Mouse (Mus musculus): Measurements from ENCODE around the gene Tns3. TPM values are rescaled to one million over a fixed set of nuclear protein-coding genes. Genes with fewer than 3 reads are reported as not detected.

The Tns3 gene
- total and polyA plus RNA-seq, 3 experiments: not detected

GRCm38 (mm10) chr11:8701845-8702531 lies 37.7 kb upstream of the Tns3 start:
- Histone ChIP-seq H3K27me3 (ENCODE audit: control insufficient read depth in 1 of 2, insufficient read depth in 2 of 2, low read length in 2 of 2) (no peaks in the 10 kb centered on the region), H3K4me3 (ENCODE audit: control insufficient read depth in 1 of 2, insufficient read depth in 1 of 2, low read depth in 2 of 2, low read length in 2 of 2) (no peak overlapping the region), H3K36me3 (ENCODE audit: control insufficient read depth in 1 of 2, insufficient read depth in 2 of 2, low read length in 2 of 2) (no peaks in the 10 kb centered on the region), H3K79me2 (ENCODE audit: control insufficient read depth, insufficient read depth, low read length, poor library complexity) (no peaks in the 10 kb centered on the region), H3K27ac (ENCODE audit: control insufficient read depth, low read depth, low read length) (no peak overlapping the region), H3K9ac (ENCODE audit: control insufficient read depth, low read depth, low read length, poor library complexity, severe bottlenecking) (no peak overlapping the region), H3K9me3 (replicated peaks; ENCODE audit: insufficient read depth, low read length) (no peaks in the 10 kb centered on the region), H3K4me1 (ENCODE audit: control insufficient read depth in 1 of 2, insufficient read depth in 2 of 2, low read length in 2 of 2) (no peaks in the 10 kb centered on the region)
- TF ChIP-seq ELF1 (IDR thresholded peaks at IDR 0.05; ENCODE audit: low read depth, low read length) (no peak), EP300 (IDR thresholded peaks at IDR 0.05; ENCODE audit: low read depth in 1 of 2, low read length in 2 of 2) (no peak), TBP (IDR thresholded peaks at IDR 0.05; ENCODE audit: low read depth, low read length) (no peak), MAX (IDR thresholded peaks at IDR 0.05; ENCODE audit: low read length) (no peak), RAD21 (IDR thresholded peaks at IDR 0.05; ENCODE audit: low read depth, low read length) (no peak), MYB (IDR thresholded peaks at IDR 0.05; ENCODE audit: low read depth, low read length) (no peak), USF2 (IDR thresholded peaks at IDR 0.05; ENCODE audit: borderline replicate concordance in 1 of 2, insufficient read depth in 1 of 2, low read depth in 1 of 2, low read length in 2 of 2) (no peak), GABPA (IDR thresholded peaks at IDR 0.05; ENCODE audit: low read depth, low read length) (no peak), MEF2A (IDR thresholded peaks at IDR 0.05; ENCODE audit: extremely low read depth, insufficient replicate concordance, low read depth, low read length, poor library complexity, severe bottlenecking) (no peak), BHLHE40 (IDR thresholded peaks at IDR 0.05; ENCODE audit: borderline replicate concordance, low read depth, low read length) (no peak), MAFK (IDR thresholded peaks at IDR 0.05; ENCODE audit: borderline replicate concordance, low read depth, low read length) (no peak), SIN3A (IDR thresholded peaks at IDR 0.05; ENCODE audit: low read length) (no peak)
- no peak for DNase-seq (ENCODE audit: low read depth, low spot score)

GRCm38 (mm10) chr11:8701400-8701799 lies 37.1 kb upstream of the Tns3 start:
- Histone ChIP-seq H3K4me1 (ENCODE audit: control insufficient read depth in 1 of 2, insufficient read depth in 2 of 2, low read length in 2 of 2) (no peaks in the 10 kb centered on the region), H3K9me3 (replicated peaks; ENCODE audit: insufficient read depth, low read length) (no peaks in the 10 kb centered on the region), H3K27ac (ENCODE audit: control insufficient read depth, low read depth, low read length) (no peak overlapping the region), H3K79me2 (ENCODE audit: control insufficient read depth, insufficient read depth, low read length, poor library complexity) (no peaks in the 10 kb centered on the region), H3K9ac (ENCODE audit: control insufficient read depth, low read depth, low read length, poor library complexity, severe bottlenecking) (no peak overlapping the region), H3K27me3 (ENCODE audit: control insufficient read depth in 1 of 2, insufficient read depth in 2 of 2, low read length in 2 of 2) (no peaks in the 10 kb centered on the region), H3K36me3 (ENCODE audit: control insufficient read depth in 1 of 2, insufficient read depth in 2 of 2, low read length in 2 of 2) (no peaks in the 10 kb centered on the region), H3K4me3 (ENCODE audit: control insufficient read depth in 1 of 2, insufficient read depth in 1 of 2, low read depth in 2 of 2, low read length in 2 of 2) (no peak overlapping the region)
- no peak for DNase-seq (ENCODE audit: low read depth, low spot score)
- TF ChIP-seq MAZ (IDR thresholded peaks at IDR 0.05; ENCODE audit: low read depth, low read length) (no peak), USF2 (IDR thresholded peaks at IDR 0.05; ENCODE audit: borderline replicate concordance in 1 of 2, insufficient read depth in 1 of 2, low read depth in 1 of 2, low read length in 2 of 2) (no peak), ZKSCAN1 (IDR thresholded peaks at IDR 0.05; ENCODE audit: low read depth, low read length) (no peak), CHD1 (IDR thresholded peaks at IDR 0.05; ENCODE audit: low read depth, low read length) (no peak), BHLHE40 (IDR thresholded peaks at IDR 0.05; ENCODE audit: borderline replicate concordance, low read depth, low read length) (no peak), TBP (IDR thresholded peaks at IDR 0.05; ENCODE audit: low read depth, low read length) (no peak), SIN3A (IDR thresholded peaks at IDR 0.05; ENCODE audit: low read length) (no peak), HCFC1 (IDR thresholded peaks at IDR 0.05; ENCODE audit: low read depth, low read length) (no peak), CHD2 (IDR thresholded peaks at IDR 0.05; ENCODE audit: low read length) (no peak), TAL1 (IDR thresholded peaks at IDR 0.05; ENCODE audit: low read length) (no peak), RCOR1 (IDR thresholded peaks at IDR 0.05; ENCODE audit: low read depth, low read length) (no peak), POLR2AphosphoS2 (IDR thresholded peaks at IDR 0.05; ENCODE audit: low read length) (no peak), POLR2A (IDR thresholded peaks at IDR 0.05; ENCODE audit: control insufficient read depth in 1 of 2, insufficient read depth in 1 of 2, low read depth in 1 of 2, low read length in 2 of 2, poor library complexity in 1 of 2) (no peak), ETS1 (IDR thresholded peaks at IDR 0.05; ENCODE audit: low read depth, low read length) (no peak), MEF2A (IDR thresholded peaks at IDR 0.05; ENCODE audit: extremely low read depth, insufficient replicate concordance, low read depth, low read length, poor library complexity, severe bottlenecking) (no peak), GABPA (IDR thresholded peaks at IDR 0.05; ENCODE audit: low read depth, low read length) (no peak), EP300 (IDR thresholded peaks at IDR 0.05; ENCODE audit: low read depth in 1 of 2, low read length in 2 of 2) (no peak), MAFK (IDR thresholded peaks at IDR 0.05; ENCODE audit: borderline replicate concordance, low read depth, low read length) (no peak)

Data from MEL (cell line).